Mouse (Mus musculus): Measurements from ENCODE around the gene Tcirg1.
A peak's percentile ranks its signal among the peaks of the same experiment; 100 is the strongest.

Gene Tcirg1

GRCm38 (mm10) chr19:3850076-3850475 is 56.9 kb downstream of the Tcirg1 start:
- no peak for DNase-seq

- no peak for DNase-seq
Measured at GRCm38 (mm10) chr19:3849251-3849650, 57.7 kb downstream of the Tcirg1 start.

GRCm38 (mm10) chr19:3848207-3848808 is 58.6 kb downstream of the Tcirg1 start:
- DNase-seq = peak; percentile 62

- no peak for DNase-seq
Measured at GRCm38 (mm10) chr19:3847711-3848110, 59.2 kb downstream of the Tcirg1 start.

DNA sequence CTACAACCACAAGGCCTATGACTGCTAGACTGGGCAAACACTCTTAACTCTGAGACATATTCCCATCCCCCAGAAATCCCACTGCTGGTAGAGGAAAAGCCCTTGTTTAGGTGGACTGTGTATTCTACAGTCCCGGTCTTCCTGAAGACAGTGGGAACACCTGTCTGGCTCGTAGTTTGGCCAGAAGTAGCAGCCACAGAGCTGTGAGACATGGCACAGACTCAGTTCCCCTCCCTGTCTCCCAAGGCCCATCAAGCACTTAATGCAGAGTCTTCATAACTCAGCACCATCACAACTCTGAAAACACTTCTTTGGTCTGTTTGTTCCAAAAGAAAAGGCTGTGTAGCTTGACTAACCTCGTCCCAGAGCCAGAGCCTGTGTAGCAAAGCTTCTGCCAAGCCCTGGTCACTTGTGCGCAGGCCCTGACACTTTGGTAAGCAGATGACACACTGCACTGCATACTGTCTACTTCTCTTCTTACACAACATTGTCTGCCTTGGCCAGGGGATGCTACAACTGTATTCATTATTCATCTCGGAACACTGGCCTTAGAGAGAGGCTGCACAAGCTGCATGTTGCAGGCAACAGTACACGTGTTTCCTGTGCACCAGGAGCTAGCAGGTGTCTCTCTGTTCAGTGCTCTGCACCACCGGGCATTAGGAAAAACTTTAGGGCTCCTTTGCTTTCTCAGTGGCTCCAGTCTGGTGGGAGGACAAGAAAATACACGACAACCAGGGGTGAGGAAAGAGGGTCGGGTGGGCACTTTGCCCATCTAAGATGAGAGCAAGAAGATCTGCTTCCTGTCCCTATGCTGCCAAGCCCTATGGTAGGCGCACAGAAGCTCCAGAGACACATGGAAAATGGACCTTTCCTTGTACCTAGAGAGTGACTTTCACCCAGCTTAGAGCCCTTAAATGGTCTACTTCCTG is 60.0 kb downstream of the Tcirg1 start:
- DNase-seq = no peak

Measured in kidney, postnatal 14 days (tissue).